Mouse (Mus musculus) megakaryocyte, embryonic 14.5 days (primary cell): ENCODE data around the gene Adi1. TPM values are rescaled to one million over a fixed set of nuclear protein-coding genes. Genes with fewer than 3 reads are reported as not detected.

Experiments
- H3K27me3 ChIP-seq: replicated peaks from 2 replicates; pipeline ENCODE3; 2012; ENCODE audit warnings: inconsistent platforms
- H3K36me3 ChIP-seq: replicated peaks from 2 replicates; pipeline ENCODE3; 2012; ENCODE audit warnings: low read length, inconsistent platforms, mixed read lengths
- H3K4me1 ChIP-seq: 2 replicates; pipeline ENCODE4 v1.6.1; 2012; ENCODE audit warnings: inconsistent platforms
- H3K4me3 ChIP-seq: replicated peaks from 2 replicates; pipeline ENCODE3; 2012; ENCODE audit warnings: moderate library complexity, mild to moderate bottlenecking, inconsistent platforms
- H3K9me3 ChIP-seq: 2 replicates; pipeline ENCODE4 v1.6.1; 2012; ENCODE audit warnings: inconsistent platforms
- FLI1 ChIP-seq: IDR thresholded peaks from 2 replicates; pipeline ENCODE4 v1.6.1; 2012; ENCODE audit warnings: low read length, inconsistent platforms, mixed read lengths
- GATA1 ChIP-seq: IDR thresholded peaks from 3 replicates; pipeline ENCODE4 v1.6.1; 2012; ENCODE audit warnings: mixed read lengths, low read length, inconsistent platforms, borderline replicate concordance
- polyA plus RNA-seq: library from polyadenylated mRNA; stranded (reverse); fragments of >175 nt; gene quantifications from 2 replicates; pipeline ENCODE4 v1.2.3, GENCODE M21; 2012; ENCODE audit warnings: low replicate concordance; ENCODE audit not compliant: insufficient read depth

The Adi1 gene
- polyA plus RNA-seq, 1 experiment: 5.1 TPM

- peaks cover 98% of the 10 kb centered on the region for H3K36me3 ChIP-seq
- H3K4me3 ChIP-seq: no peak overlapping the region
- H3K9me3 ChIP-seq: no peaks in the 10 kb centered on the region
- TF ChIP-seq FLI1 (no peak), GATA1 (no peak)
- peaks cover 24% of the 10 kb centered on the region for H3K4me1 ChIP-seq
- H3K27me3 ChIP-seq: no peaks in the 10 kb centered on the region
These were observed 18.7 kb downstream of the Adi1 start for GRCm38 (mm10) chr12:28693738-28694137.

GRCm38 (mm10) chr12:28694231-28694630 is 19.2 kb downstream of the Adi1 start:
- Histone ChIP-seq H3K9me3 (no peaks in the 10 kb centered on the region), H3K36me3 (peaks cover 98% of the 10 kb centered on the region), H3K4me3 (no peak overlapping the region), H3K4me1 (peaks cover 23% of the 10 kb centered on the region), H3K27me3 (no peaks in the 10 kb centered on the region)
- TF ChIP-seq GATA1 (no peak), FLI1 (no peak)

GRCm38 (mm10) chr12:28694776-28695175 is 19.7 kb downstream of the Adi1 start:
- Histone ChIP-seq H3K27me3 (no peaks in the 10 kb centered on the region), H3K9me3 (no peaks in the 10 kb centered on the region), H3K4me1 (peaks cover 19% of the 10 kb centered on the region), H3K4me3 (no peak overlapping the region), H3K36me3 (peaks cover 96% of the 10 kb centered on the region)
- TF ChIP-seq FLI1 (no peak), GATA1 (no peak)

GRCm38 (mm10) chr12:28697821-28698595 is 23.0 kb downstream of the Adi1 start:
- H3K36me3 ChIP-seq: peaks cover 94% of the 10 kb centered on the region
- H3K27me3 ChIP-seq: no peaks in the 10 kb centered on the region
- no peak overlapping the region for H3K4me3 ChIP-seq
- no peak for TF ChIP-seq GATA1
- TF ChIP-seq FLI1: no peak
- no peaks in the 10 kb centered on the region for H3K9me3 ChIP-seq
- peaks cover 29% of the 10 kb centered on the region for H3K4me1 ChIP-seq

- no peak for TF ChIP-seq GATA1
- TF ChIP-seq FLI1: no peak
- Histone ChIP-seq H3K36me3 (peaks cover 95% of the 10 kb centered on the region), H3K27me3 (no peaks in the 10 kb centered on the region), H3K4me3 (no peak overlapping the region), H3K4me1 (peaks cover 22% of the 10 kb centered on the region), H3K9me3 (no peaks in the 10 kb centered on the region)
These were observed 24.1 kb downstream of the Adi1 start for GRCm38 (mm10) chr12:28699086-28699485.

GRCm38 (mm10) chr12:28699656-28700055 is 24.6 kb downstream of the Adi1 start:
- Histone ChIP-seq H3K27me3 (no peaks in the 10 kb centered on the region), H3K36me3 (peaks cover 95% of the 10 kb centered on the region), H3K4me3 (no peak overlapping the region)

GRCm38 (mm10) chr12:28700101-28700511 is 25.1 kb downstream of the Adi1 start:
- TF ChIP-seq GATA1: no peak
- TF ChIP-seq FLI1: no peak
- no peaks in the 10 kb centered on the region for H3K9me3 ChIP-seq
- H3K27me3 ChIP-seq: no peaks in the 10 kb centered on the region
- H3K36me3 ChIP-seq: peaks cover 95% of the 10 kb centered on the region
- no peak overlapping the region for H3K4me3 ChIP-seq
- peaks cover 14% of the 10 kb centered on the region for H3K4me1 ChIP-seq

More at GRCm38 (mm10) chr12:28699656-28700055, 24.6 kb downstream of the Adi1 start:
- TF ChIP-seq FLI1 (no peak), GATA1 (no peak)
- Histone ChIP-seq H3K9me3 (no peaks in the 10 kb centered on the region), H3K4me1 (peaks cover 16% of the 10 kb centered on the region)

- H3K4me1 ChIP-seq: peaks cover 19% of the 10 kb centered on the region
- H3K27me3 ChIP-seq: no peaks in the 10 kb centered on the region
- H3K36me3 ChIP-seq: peaks cover 95% of the 10 kb centered on the region
- no peak overlapping the region for H3K4me3 ChIP-seq
- no peaks in the 10 kb centered on the region for H3K9me3 ChIP-seq
- TF ChIP-seq GATA1: no peak
- no peak for TF ChIP-seq FLI1
These were observed 25.6 kb downstream of the Adi1 start for GRCm38 (mm10) chr12:28700561-28701025.

- no peak overlapping the region for H3K4me3 ChIP-seq
- H3K27me3 ChIP-seq: no peaks in the 10 kb centered on the region
- H3K4me1 ChIP-seq: peaks cover 26% of the 10 kb centered on the region
- H3K36me3 ChIP-seq: peaks cover 95% of the 10 kb centered on the region
- H3K9me3 ChIP-seq: no peaks in the 10 kb centered on the region
- TF ChIP-seq FLI1 (no peak), GATA1 (no peak)
These were observed 26.3 kb downstream of the Adi1 start for GRCm38 (mm10) chr12:28701302-28701701.

GRCm38 (mm10) chr12:28704381-28704780 is 29.4 kb downstream of the Adi1 start:
- Histone ChIP-seq H3K4me3 (no peak overlapping the region), H3K4me1 (peaks cover 34% of the 10 kb centered on the region), H3K36me3 (peaks cover 93% of the 10 kb centered on the region), H3K9me3 (no peaks in the 10 kb centered on the region), H3K27me3 (no peaks in the 10 kb centered on the region)
- no peak for TF ChIP-seq GATA1
- no peak for TF ChIP-seq FLI1

- Histone ChIP-seq H3K4me1 (peaks cover 30% of the 10 kb centered on the region), H3K4me3 (no peak overlapping the region), H3K36me3 (peaks cover 97% of the 10 kb centered on the region), H3K27me3 (no peaks in the 10 kb centered on the region), H3K9me3 (no peaks in the 10 kb centered on the region)
- TF ChIP-seq GATA1 (no peak), FLI1 (no peak)
These were observed 30.2 kb downstream of the Adi1 start for GRCm38 (mm10) chr12:28705204-28705603.
